Mouse (Mus musculus): Measurements from ENCODE around the gene Vmn2r65. TPM values are rescaled to one million over a fixed set of nuclear protein-coding genes. Genes with fewer than 3 reads are reported as not detected.

Gene Vmn2r65
- polyA plus RNA-seq (2014; fragmentation: Illumina TruSeq; extraction: RNeasy Lipid Tissue Mini Kit (QIAGEN cat#74804); ENCODE audit: low read depth, low replicate concordance) = not detected

DNA sequence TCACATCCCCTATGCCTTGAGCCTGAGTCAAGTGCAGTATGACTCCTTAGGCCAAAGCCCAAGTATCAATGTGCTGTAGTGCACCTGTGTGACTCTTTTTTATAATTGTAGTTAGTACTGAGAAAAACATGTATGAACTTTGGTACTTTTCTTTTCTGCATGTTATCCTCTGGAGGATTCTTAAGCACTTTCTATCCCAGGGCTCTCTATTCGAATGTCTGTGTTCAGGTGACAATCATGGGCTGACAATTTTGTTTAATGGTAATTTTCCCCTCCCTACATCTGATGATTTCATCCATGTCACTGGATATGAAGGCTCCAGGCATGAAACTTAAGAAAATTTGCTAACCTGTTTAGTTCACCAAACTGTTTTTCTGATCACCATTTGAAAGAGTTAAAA is at the start of gene Vmn2r65:
TSS of gene Vmn2r65 (minus strand) at position 101 of the 400 bp plus-strand sequence.

GRCm38 (mm10) chr7:85012168-85012567 is 48.3 kb upstream of the Vmn2r65 start, which contains the start of gene Vmn2r66:
Gene Vmn2r66, minus strand, starts transcription at chr7:85012268.

Other genes starting within 250 kb of the Vmn2r65 start
- not detected for gene Olfr291, start 110.6 kb downstream of the Vmn2r65 start, polyA plus RNA-seq (2014; fragmentation: Illumina TruSeq; extraction: RNeasy Lipid Tissue Mini Kit (QIAGEN cat#74804); ENCODE audit: low read depth, low replicate concordance)
- gene Vmn2r66, start 48.2 kb upstream of the Vmn2r65 start, polyA plus RNA-seq (2014; fragmentation: Illumina TruSeq; extraction: RNeasy Lipid Tissue Mini Kit (QIAGEN cat#74804); ENCODE audit: low read depth, low replicate concordance) = 0.01 TPM
- not detected for gene Vmn2r67, start 191.9 kb upstream of the Vmn2r65 start, polyA plus RNA-seq (2014; fragmentation: Illumina TruSeq; extraction: RNeasy Lipid Tissue Mini Kit (QIAGEN cat#74804); ENCODE audit: low read depth, low replicate concordance)